Mouse (Mus musculus): ENCODE data around the gene Setd1b.

Setd1b gene

DNA sequence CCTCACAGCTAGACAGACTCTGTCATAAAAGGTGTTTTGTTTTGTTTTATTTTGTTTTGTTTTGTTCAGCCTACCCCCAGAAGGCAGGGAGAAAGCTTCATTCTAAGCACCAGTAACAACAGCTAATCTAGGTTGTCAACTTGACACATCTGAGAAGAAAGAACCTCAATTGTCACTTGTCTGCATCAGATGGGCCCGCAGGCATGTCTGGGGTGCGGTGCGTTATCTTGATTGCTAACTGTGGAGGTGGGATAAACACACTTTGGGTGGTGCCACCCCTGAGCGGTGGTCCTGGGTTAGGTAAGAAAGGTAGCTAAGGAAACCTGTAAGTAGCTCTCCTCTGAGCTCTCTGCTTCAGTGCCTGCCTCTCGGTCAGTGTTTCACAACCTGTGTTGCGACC is 15.0 kb upstream of the Setd1b start:
- no peak for DNase-seq (ENCODE audit: low read depth, low spot score)

DNA sequence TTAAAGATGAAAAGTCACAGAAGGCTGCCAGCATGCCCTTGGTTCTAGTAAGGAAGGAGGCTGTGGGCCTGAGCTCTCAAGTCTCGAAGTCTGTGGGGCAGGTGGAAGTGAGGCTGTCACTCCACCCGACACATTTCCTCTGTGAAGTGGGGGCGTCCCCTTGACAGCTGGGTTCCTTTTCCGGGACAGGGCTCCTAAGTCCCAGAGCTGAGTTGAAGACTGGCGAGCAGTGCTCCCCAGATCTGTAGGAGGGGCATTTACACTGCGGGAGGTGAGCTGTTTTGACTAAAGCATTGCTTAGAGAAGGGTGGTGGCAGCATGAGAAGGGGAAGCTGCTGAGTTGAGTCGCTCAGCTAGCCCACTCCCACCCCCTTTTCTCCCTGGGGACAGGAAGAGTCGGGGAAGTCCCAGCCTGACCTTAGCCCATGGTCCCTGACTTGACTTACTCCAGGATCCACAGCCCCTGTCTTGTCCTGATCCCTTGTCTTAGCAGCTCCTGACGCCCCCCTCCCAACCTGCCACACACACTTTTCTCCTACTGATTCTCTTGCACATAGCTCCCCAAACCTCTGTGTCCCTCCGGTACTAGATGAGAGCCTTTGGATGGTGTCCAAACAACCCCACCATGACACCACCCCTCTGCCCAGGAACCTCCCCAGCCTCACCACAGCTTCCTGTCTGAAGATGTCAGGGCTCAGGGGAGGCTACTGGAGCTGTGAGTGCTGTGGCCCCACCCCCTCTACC is 13.4 kb upstream of the Setd1b start:
- DNase-seq (ENCODE audit: low read depth, low spot score): no peak

DNA sequence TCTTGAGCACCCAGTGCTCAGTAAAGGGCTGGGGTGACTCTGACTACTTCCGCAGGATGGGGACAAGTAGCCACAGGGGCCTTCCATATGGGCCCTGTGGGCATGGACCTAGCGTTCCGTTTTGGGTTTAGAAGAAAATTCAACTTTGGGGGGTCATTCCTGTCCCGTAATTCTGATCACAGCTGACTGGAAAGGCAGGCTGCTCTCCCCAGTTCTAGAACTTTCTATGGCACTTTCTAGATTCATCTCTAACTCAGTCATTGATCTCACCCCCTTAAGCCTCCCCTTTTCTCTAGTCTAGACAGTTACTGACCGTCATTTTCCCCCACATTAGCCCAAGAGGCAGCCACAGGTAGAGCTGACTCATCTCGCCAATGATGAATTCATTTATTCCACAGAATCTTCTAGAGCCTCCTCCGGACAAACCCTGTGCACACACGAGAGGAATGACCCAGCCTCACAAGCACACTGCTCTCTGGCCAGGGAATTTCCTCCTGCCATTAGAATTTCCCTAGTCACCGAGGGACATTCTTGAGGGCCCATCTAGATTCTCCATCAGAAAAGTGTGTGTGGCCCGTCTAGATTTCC is 12.7 kb upstream of the Setd1b start:
- no peak for DNase-seq (ENCODE audit: low read depth, low spot score)

DNA sequence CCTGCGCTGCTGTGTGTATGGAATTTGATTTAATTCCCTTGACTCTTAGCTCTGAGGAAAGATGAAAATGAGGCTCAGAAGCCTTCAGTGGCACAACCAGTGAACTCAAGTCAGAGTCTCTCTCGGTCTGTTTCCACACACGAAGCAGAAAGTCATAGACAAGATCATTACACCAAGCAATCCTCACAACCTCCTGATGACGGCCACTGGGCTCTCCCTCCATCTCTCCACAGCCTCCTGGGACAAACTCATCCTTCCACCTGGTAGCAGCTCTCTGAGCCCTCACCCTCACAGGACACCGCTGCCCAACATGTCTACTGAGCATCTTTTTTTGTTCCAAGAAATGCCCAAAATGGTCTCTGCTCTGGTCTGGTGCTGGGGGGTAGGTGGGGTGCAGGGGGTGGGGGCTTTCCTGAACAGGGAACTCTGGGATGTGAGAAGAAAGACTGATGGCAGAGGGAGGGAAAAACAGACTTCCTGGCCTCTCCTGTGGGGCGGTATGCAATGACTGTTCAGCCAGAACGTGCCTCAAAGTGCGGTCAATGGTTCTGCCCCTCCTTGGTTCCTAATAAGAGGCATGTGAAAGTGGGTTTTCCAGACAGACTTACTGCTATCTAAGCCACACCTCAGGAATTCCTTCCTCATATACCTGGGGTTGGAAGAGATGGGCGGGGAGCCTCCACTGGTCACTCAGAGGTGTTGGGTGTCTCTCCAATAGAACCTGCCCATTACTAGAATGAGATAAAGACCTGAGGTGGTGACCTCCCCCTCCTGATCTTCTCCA is 11.8 kb upstream of the Setd1b start:
- no peak for DNase-seq (ENCODE audit: low read depth, low spot score)

DNA sequence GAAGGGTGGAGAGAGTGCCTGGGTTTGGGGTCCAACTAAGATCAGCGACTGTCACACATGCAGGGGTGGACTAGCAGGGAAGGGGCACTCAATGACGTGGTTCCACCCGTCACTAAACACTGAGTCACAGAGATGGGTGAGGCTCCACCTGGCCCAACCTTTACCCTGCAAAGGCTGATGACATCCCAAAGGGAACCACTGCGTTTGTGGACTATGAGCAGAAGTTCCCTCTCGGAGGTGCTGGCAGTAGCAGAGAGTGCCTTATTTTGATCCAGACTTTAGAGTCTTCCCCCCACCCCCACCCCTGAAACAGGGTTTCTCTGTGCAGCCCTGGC is 11.2 kb upstream of the Setd1b start:
- DNase-seq (ENCODE audit: low read depth, low spot score): no peak

DNA sequence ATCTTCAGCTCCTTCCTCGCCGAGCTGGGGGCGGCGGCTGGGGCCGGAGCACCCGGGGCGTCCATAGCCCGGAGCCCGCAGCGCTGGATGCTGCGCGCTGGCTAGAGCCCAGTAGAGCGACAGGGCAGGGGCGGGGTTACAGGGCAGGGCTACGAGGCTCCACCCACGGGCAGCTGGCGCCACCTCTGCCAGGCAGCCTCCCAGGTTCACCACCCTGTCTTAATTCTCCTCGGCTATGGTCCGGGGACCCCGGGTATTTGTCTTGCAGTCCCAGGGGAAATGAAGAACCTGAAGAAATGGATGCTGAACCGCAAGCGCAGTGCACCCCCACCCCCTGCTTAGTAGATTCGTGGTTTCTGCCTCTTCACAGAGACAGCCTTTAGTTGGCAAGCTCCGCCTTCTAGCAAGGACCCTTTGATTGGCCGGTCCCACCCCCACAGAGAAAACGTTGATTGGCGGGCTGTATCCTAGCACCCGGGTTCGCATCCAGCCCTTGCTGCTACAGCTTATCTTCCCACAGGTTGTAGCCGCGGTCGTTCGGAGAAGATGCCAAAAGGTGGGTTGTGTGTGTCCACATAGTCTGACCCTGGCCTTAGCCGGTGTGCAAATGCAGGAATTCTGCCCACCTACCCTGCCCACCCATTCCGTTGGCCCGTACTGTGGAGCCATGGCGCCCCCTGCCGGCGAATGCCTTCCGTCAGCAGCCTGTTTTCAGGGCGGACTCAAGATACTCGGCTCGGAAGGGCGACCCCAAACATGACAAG is 9.5 kb upstream of the Setd1b start, which contains the start of gene Rhof:
Gene Rhof, minus strand, starts transcription at position 385 of the 764 bp plus-strand sequence.
- peak; percentile 92 for DNase-seq (ENCODE audit: low read depth, low spot score)

DNA sequence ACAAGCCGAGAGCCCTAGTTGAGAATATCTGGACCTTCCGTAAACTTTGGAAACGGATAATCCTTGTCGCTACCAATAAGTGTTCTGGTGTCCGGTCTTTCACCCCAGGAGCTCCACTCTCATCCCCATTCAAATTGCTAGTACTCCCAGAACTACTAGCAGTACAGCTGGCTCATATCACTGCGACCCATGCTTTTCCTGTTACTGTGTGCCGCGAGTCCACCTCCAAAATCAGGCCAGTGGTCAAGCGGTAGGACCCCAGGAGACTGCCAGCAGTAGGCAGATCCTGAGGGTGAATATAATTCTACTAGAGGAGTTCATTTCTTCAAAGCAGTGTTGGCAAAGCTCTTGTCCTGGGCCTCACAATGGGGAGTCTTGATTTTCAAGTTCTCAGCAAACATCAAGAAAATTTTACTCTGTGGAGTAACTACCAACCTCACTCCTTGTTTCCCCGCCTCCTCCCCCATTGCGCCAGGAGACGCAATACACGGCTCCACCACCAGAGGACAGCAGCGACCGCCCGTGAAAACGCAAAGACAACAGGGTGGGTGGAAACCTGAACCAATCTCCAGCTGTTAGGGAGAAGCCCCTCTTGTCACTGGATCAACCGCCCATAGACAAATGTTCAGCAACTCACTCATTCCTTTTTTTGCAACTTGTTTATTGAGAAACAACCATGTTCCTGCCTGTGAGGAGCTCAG is 8.8 kb upstream of the Setd1b start:
- DNase-seq (ENCODE audit: low read depth, low spot score): peak; percentile 89

DNA sequence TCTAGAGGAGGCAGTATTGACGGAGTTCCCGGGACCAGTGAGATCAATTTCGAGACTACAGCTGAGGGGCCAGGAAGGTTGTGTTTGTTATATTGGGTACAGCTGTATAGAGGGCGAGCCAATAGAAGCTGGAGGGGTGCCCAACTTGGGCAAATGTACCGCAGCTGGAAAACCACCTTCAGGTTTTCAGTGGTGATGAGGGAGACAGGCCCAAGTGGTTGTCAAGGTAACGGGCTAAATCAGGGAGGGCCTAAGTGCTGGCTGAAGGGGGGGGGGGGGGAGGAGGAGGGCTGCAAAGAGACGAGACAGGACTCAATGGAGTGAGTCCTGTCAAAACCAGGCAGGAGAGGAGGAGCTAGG is 8.2 kb upstream of the Setd1b start:
- peak; percentile 63 for DNase-seq (ENCODE audit: low read depth, low spot score)

DNA sequence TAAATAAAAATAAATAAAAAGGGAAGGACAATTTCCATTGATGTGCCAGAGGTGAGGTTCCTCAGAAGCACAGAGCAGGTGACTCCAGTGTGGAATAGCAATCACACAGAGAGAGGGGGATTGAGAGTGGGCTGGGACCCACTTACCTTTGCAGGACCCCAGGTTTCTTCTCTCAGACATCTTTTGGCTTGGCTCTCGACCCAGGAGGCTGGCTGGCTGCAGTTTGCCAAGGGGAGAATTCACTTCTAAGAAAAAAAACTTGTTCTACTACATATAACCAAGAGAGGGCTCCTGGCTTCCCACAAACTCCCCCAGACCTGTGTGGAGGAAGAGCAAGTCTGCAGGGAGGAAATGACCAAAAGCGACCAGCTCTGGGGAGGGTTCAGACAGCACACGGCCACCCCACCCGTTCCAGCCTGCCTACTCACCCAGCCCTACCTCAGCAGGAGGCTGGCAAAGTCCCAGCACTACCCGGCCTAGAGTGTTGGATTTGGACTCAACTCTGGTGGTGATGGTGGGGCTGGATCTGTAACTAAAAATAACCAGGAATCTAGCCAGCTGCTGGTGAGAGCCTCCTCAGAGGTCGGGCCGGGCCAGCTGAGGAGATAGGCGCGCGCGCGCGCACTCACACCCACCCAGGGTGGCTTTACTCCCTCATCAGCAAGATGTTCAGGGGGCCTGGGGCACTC is 7.7 kb upstream of the Setd1b start:
- DNase-seq (ENCODE audit: low read depth, low spot score): no peak

DNA sequence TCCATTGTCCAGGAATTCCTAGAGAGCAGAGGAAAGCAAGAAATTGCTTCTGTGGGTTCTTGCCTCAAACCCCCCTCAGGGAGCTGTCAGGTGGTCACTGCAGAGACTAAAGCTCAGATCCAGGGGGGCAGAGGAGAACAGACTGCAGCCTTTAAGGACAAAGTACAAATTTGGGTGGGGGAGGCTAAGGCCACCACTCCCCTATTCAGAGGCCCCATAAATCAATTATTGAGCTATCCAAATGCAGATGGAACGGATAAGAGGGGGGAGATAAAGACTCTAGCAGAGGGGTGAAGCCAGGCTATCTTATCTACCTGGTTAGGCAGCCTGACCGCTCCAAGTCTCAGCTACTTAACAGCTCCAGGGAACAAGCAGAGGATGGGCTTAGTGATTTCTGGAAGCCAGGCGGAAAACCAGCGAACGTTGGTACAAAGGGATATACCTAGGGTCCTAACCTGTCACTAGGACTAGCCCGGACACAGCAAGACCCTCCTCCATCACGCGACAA is 7.1 kb upstream of the Setd1b start:
- DNase-seq (ENCODE audit: low read depth, low spot score): peak; percentile 96

DNA sequence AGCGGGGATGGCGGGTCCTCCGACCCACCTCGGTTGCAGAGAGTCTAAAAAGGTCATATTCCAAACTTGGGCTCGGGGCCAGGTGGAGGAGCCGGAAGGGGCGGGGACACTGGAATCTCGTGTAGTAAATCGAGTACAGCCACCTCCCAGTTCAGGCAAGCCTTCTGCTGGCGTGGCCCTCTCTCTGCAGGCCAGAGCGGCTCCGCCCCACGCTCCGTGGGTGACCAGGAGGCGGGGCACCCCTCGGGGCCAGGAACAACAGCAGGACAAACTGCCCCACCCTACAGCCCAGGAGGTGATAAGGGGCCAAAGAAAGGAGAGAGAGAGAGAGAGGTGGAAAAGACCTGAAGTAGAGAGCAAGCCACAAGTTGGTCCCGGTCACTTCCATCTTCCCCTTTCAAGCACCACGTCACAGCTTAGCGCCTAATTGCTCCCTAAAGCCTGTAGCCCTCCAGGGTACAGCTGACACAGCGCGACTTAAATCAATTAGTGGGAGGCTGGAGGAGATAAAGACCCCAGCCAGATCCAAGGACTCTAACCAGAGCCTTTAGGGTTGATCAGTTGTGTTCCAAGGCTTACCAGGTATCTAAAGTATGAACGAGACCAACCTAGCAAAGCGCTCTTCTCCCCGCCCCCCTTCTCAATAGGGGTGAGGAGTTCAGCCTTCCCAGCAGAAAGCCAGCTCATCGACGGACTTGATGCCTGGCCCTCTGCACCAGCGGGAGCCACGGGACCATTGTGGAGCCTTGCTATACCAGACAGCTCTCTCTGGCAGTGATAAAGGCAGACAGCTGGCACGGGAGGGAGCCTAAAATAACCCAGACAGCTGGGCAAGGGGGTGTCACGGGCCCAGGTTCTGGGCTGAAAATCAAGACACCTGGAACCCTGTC is 6.3 kb upstream of the Setd1b start:
- DNase-seq (ENCODE audit: low read depth, low spot score): peak; percentile 97

DNA sequence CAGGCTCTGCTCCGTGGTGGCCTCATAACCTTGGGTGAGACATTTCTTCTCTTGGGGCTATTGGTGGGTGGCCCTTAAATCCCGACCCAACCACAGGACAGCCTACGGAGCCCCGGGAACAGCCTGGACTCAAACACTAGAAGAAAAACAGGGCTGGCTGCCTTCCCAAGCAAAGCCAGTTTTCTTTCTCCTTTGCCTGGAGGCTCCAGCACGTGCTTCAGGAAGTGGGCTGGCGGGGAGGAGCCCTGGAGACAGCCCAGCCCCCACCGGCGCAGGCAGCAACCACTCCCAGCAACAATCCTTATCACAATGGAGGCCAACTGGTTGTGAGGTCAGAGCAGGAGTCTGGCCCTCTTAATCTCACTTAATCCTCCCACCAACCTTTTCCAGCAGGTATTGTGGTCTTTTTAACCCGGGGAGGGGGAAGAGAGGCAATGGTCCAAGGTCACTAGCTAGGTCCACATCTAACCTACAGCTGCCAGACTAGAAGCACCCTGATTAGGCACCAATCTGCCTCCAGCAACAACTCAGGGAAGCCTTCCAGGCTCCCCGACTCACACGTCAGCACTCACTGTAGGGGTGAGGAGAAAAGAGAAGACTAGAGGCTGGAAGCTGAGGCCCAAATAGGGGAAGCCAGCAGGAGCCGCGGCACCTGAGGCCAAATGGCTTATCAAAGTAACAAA is 5.5 kb upstream of the Setd1b start:
- DNase-seq (ENCODE audit: low read depth, low spot score): peak; percentile 92

DNA sequence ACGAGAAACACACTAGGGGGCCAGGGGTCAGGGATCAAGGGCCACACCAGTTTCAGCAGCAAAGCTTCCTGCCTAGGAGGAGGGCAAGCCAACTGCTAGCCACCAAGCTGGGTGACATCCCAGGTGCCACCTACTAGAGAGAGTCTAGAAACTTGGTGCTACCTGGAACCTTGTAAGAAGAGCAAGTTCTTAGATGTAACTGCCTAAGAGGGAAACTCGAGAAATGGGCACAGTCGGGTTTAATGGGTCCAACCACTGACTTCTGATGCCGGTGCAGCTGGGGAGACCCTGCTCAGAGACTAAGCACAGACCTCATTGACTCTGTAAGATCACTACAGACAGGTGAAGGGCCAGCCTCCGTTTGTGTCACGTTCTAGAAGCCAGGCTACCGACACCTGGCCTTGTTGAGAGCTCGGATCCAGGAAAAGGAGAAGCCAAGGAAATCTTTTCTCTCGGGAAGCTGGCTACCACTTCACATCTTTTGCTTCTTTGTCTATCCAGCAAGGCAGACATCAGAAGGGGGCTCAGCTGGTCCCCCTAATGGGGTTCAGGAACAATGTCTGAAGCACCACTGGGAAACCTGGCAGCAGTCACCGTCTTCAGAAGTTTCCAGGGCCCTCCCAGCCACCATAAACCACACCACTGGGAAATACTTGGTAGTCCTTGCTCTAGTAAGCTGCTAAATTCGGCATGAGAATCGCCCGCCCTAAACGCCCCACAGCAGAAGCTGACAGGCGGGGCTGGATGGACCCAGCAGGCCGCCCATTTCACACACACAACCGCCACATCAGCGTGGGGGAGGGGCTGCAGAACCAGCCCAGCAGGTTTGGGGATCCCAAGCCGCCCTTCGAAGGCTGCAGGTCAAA is 4.7 kb upstream of the Setd1b start:
- peak; percentile 92 for DNase-seq (ENCODE audit: low read depth, low spot score)

DNA sequence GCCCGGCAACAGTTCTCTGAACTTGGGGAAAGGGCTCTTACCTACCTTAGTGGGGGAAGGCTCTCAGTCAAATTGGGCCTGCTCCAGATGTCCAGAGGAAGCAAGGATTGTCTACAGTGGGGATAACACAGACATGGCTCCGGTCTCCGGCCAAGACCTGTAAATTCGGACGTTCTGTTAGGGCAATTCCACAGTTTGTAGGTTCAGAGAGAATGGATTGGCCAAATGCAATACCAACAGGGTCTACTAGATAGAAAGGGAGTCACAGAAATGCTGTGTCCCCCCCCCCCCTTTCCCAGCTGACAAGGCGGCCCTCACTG is 4.1 kb upstream of the Setd1b start:
- DNase-seq (ENCODE audit: low read depth, low spot score): no peak

DNA sequence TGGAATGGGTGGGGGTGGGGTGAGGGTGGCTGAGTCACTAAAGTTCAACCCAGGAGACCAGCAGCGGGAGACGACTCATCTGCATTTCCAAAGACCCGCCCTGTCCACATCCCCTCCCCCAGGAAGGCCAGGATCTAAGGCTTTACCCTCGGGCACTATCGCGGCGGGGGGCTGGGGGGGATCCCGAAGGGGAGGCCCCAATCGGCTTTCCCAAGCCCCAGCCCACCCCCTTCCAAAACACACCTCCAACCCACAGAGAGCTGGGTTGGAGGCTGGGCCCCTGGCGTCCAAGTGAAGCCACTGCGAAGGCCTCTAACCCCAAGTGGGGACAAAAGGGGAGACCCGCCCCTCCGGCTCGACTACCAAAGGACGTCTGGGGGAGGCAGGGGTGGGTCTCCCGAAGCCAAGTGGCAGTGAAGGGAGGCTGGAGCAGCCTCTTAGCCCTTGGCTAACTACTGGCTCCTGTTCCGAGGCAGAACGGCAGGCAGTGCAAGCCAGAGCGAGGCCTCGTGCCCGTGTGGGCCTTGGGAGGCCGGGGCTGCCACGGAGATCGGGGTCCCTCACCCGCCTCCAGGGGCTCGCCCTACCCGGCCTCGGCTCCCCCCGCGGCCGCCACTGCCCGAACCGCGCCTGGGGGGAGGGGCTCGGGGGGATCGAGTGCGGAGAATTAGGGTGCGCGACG is 3.6 kb upstream of the Setd1b start:
- DNase-seq (ENCODE audit: low read depth, low spot score): peak; percentile 99

DNA sequence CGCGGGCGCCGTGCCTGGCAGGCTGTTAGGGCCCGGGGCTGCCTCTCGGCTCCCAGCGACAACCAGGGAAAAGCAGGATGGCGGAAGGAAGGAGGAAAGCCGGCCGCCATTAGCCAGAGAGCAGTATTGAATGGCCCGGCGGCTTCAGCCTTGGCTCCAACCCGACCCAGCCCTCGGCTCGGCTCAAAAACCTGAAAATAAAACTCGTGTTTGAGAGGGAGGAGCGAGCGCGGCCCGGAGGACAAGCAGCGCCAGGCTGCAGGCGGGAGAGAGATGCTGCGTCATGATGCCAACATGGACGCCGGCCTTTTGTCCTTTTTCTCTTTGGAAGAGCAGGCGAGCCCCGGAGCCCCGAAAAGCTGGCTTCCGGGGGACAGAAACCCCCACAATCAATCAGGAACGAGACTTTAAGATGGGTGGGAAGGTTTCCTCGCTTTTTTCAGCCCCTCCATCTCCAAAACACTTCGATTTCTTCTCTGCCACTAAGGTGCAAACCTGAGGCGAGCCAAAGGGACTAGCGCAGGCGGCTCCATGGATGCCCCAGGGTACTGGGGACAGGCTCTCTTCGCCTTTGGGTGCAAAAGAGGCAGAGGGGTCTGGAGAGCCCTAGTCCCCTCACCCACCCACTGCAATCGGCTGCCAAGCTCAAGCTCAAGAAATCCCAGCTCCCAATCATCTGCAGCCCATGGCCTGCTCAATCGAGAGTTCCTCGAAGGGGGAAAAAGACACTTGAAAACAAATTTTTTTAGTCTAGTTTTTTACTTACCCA is 2.9 kb upstream of the Setd1b start:
- peak; percentile 67 for DNase-seq (ENCODE audit: low read depth, low spot score)
